Mouse (Mus musculus) CH12.LX (cell line): ENCODE data around the gene Phkg2.

ENCODE experiments used
- CTCF ChIP-seq, 2 experiments: IDR thresholded peaks in 1 of 2; conservative IDR thresholded peaks in 1 of 2; 2 replicates each; pipeline ENCODE4 v1.5.1; 2011 to 2012; ENCODE audit warnings: low read depth in 2 of 2, low read length in 2 of 2, improper control_type of control experiment in 1 of 2, inconsistent platforms in 1 of 2, mild to moderate bottlenecking in 1 of 2, moderate library complexity in 1 of 2
- ELF1 ChIP-seq: IDR thresholded peaks from 2 replicates; pipeline ENCODE4 v1.6.1; 2014; ENCODE audit warnings: low read depth, mild to moderate bottlenecking, inconsistent platforms, low read length, improper control_type of control experiment
- EP300 ChIP-seq: IDR thresholded peaks from 2 replicates; pipeline ENCODE4 v1.6.1; 2011; ENCODE audit warnings: low read length, improper control_type of control experiment
- MAX ChIP-seq: IDR thresholded peaks from 2 replicates; pipeline ENCODE4 v1.6.1; 2011; ENCODE audit warnings: low read length, improper control_type of control experiment
- MAZ ChIP-seq: IDR thresholded peaks from 2 replicates; pipeline ENCODE4 v1.6.1; 2012; ENCODE audit warnings: low read depth, mild to moderate bottlenecking, inconsistent platforms, low read length, improper control_type of control experiment, moderate library complexity
- NRF1 ChIP-seq: IDR thresholded peaks from 2 replicates; pipeline ENCODE4 v1.6.1; 2014; ENCODE audit warnings: low read depth, mild to moderate bottlenecking, inconsistent platforms, low read length, improper control_type of control experiment, moderate library complexity
- POLR2A ChIP-seq: IDR thresholded peaks from 2 replicates; pipeline ENCODE4 v1.6.1; 2011; ENCODE audit warnings: low read depth, mild to moderate bottlenecking, improper control_type of control experiment, low read length
- RAD21 ChIP-seq: IDR thresholded peaks from 2 replicates; pipeline ENCODE4 v1.6.1; 2011; ENCODE audit warnings: low read depth, mild to moderate bottlenecking, low read length, improper control_type of control experiment, moderate library complexity
- USF2 ChIP-seq: conservative IDR thresholded peaks from 2 replicates; pipeline ENCODE4 v1.6.1; 2011; ENCODE audit warnings: low read depth, low read length, improper control_type of control experiment
- ZNF384 ChIP-seq: IDR thresholded peaks from 2 replicates; pipeline ENCODE4 v1.6.1; 2012; ENCODE audit warnings: low read depth, low read length, improper control_type of control experiment, inconsistent platforms

- TF ChIP-seq CTCF (conservative IDR thresholded peaks at IDR 0.05 in 1 of 2, IDR thresholded peaks at IDR 0.05 in 1 of 2; ENCODE audit: low read depth in 2 of 2, low read length in 2 of 2) (no peak), POLR2A (no peak), ELF1 (no peak), MAX (no peak), RAD21 (no peak), NRF1 (no peak), ZNF384 (no peak), MAZ (no peak), EP300 (no peak), USF2 (no peak)
Observed at GRCm38 (mm10) chr7:127601735-127602134, 28.6 kb downstream of the Phkg2 start.
